Mouse (Mus musculus) MEL (cell line): ENCODE measurements at regions not wholly inside any gene's neighbourhood (a gene's known extent, or its start where the extent isn't known, plus 50 kb on each side); places are given as distances from the start of the nearest gene placed in this dataset.

Experiments
- DNase-seq: peaks from one replicate; pipeline ENCODE4 v3.0.0; 2011; ENCODE audit warnings: low read depth, low spot score
- H3K27ac ChIP-seq: 2 replicates; pipeline ENCODE4 v1.5.1; 2012; ENCODE audit warnings: low read depth, mild to moderate bottlenecking, control low read depth, low read length, moderate library complexity; ENCODE audit not compliant: control insufficient read depth
- H3K27me3 ChIP-seq, 2 experiments: fragments of 150-350 bp in 1 of 2; sonication (generic) in 1 of 2; 2 replicates each; pipeline ENCODE4 v1.6.1; 2012; ENCODE audit warnings: low read length in 2 of 2, mild to moderate bottlenecking in 2 of 2, improper control_type of control experiment in 1 of 2, moderate library complexity in 1 of 2; ENCODE audit not compliant: insufficient read depth in 2 of 2, control insufficient read depth in 1 of 2
- H3K36me3 ChIP-seq, 2 experiments: 2 replicates each; pipeline ENCODE4 v1.6.1; 2012 to 2014; ENCODE audit warnings: low read length in 2 of 2, improper control_type of control experiment in 1 of 2, inconsistent platforms in 1 of 2, mild to moderate bottlenecking in 1 of 2; ENCODE audit not compliant: insufficient read depth in 2 of 2, control insufficient read depth in 1 of 2
- H3K4me1 ChIP-seq, 2 experiments: fragments of 150-350 bp in 1 of 2; sonication (generic) in 1 of 2; 2 replicates each; pipeline ENCODE4 v1.6.1; 2012; ENCODE audit warnings: low read length in 2 of 2, improper control_type of control experiment in 1 of 2, mild to moderate bottlenecking in 1 of 2; ENCODE audit not compliant: insufficient read depth in 2 of 2, control insufficient read depth in 1 of 2
- H3K4me3 ChIP-seq, 2 experiments: fragments of 150-350 bp in 1 of 2; sonication (generic) in 1 of 2; 2 replicates each; pipeline ENCODE4 v1.5.1; 2012; ENCODE audit warnings: low read depth in 2 of 2, low read length in 2 of 2, mild to moderate bottlenecking in 2 of 2, moderate library complexity in 2 of 2, control low read depth in 1 of 2, improper control_type of control experiment in 1 of 2; ENCODE audit not compliant: control insufficient read depth in 1 of 2, insufficient read depth in 1 of 2
- H3K79me2 ChIP-seq: 2 replicates; pipeline ENCODE4 v1.6.1; 2012; ENCODE audit warnings: mild to moderate bottlenecking, low read length, moderate library complexity; ENCODE audit not compliant: control insufficient read depth, poor library complexity, insufficient read depth
- H3K9ac ChIP-seq: 2 replicates; pipeline ENCODE4 v1.6.1; 2012; ENCODE audit warnings: low read depth, mild to moderate bottlenecking, control low read depth, low read length, moderate library complexity; ENCODE audit not compliant: control insufficient read depth, poor library complexity, severe bottlenecking
- H3K9me3 ChIP-seq: fragments of 150-350 bp; sonication (generic); replicated peaks from 2 replicates; pipeline ENCODE4 v1.6.1; 2012; ENCODE audit warnings: mild to moderate bottlenecking, low read length, improper control_type of control experiment, moderate library complexity; ENCODE audit not compliant: insufficient read depth
- BHLHE40 ChIP-seq: IDR thresholded peaks from 2 replicates; pipeline ENCODE4 v1.6.1; 2012; ENCODE audit warnings: low read depth, mild to moderate bottlenecking, inconsistent platforms, low read length, improper control_type of control experiment, borderline replicate concordance
- CHD2 ChIP-seq: IDR thresholded peaks from 2 replicates; pipeline ENCODE4 v1.6.1; 2011; ENCODE audit warnings: low read length, improper control_type of control experiment
- CTCF ChIP-seq, 3 experiments: IDR thresholded peaks in 2 of 3; conservative IDR thresholded peaks in 1 of 3; 2 replicates each; pipeline ENCODE4 v1.5.1; 2011 to 2012; ENCODE audit warnings: low read length in 3 of 3, low read depth in 2 of 3, mild to moderate bottlenecking in 2 of 3, improper control_type of control experiment in 1 of 3, inconsistent platforms in 1 of 3, mixed read lengths in 1 of 3, moderate library complexity in 1 of 3; ENCODE audit not compliant: control insufficient read depth in 1 of 3, insufficient read depth in 1 of 3, poor library complexity in 1 of 3, severe bottlenecking in 1 of 3
- E2F4 ChIP-seq: IDR thresholded peaks from 2 replicates; pipeline ENCODE4 v1.6.1; 2011; ENCODE audit warnings: low read depth, low read length, improper control_type of control experiment, borderline replicate concordance
- ELF1 ChIP-seq: IDR thresholded peaks from 2 replicates; pipeline ENCODE4 v1.6.1; 2014; ENCODE audit warnings: low read depth, mild to moderate bottlenecking, inconsistent platforms, low read length, improper control_type of control experiment, moderate library complexity
- ETS1 ChIP-seq: IDR thresholded peaks from 2 replicates; pipeline ENCODE4 v1.6.1; 2012; ENCODE audit warnings: low read depth, mild to moderate bottlenecking, inconsistent platforms, low read length, improper control_type of control experiment, moderate library complexity
- GABPA ChIP-seq: IDR thresholded peaks from 2 replicates; pipeline ENCODE4 v1.6.1; 2012; ENCODE audit warnings: low read depth, mild to moderate bottlenecking, inconsistent platforms, low read length, improper control_type of control experiment, moderate library complexity
- HCFC1 ChIP-seq: IDR thresholded peaks from 2 replicates; pipeline ENCODE4 v1.6.1; 2012; ENCODE audit warnings: low read depth, mild to moderate bottlenecking, inconsistent platforms, low read length, improper control_type of control experiment, moderate library complexity
- JUND ChIP-seq: IDR thresholded peaks from 2 replicates; pipeline ENCODE4 v1.6.1; 2011; ENCODE audit warnings: low read depth, mild to moderate bottlenecking, improper control_type of control experiment, low read length
- KAT2A ChIP-seq: conservative IDR thresholded peaks from 2 replicates; pipeline ENCODE4 v1.6.1; 2012; ENCODE audit warnings: low read depth, low read length, improper control_type of control experiment, inconsistent platforms
- MAFK ChIP-seq: IDR thresholded peaks from 2 replicates; pipeline ENCODE4 v1.6.1; 2011; ENCODE audit warnings: low read depth, mild to moderate bottlenecking, low read length, improper control_type of control experiment, borderline replicate concordance
- MAX ChIP-seq: IDR thresholded peaks from 2 replicates; pipeline ENCODE4 v1.6.1; 2011; ENCODE audit warnings: low read length, improper control_type of control experiment
- MEF2A ChIP-seq: IDR thresholded peaks from 2 replicates; pipeline ENCODE4 v1.6.1; 2014; ENCODE audit warnings: low read depth, mild to moderate bottlenecking, inconsistent platforms, low read length, improper control_type of control experiment; ENCODE audit not compliant: poor library complexity, insufficient replicate concordance, severe bottlenecking; ENCODE audit errors: extremely low read depth
- MYB ChIP-seq: IDR thresholded peaks from 2 replicates; pipeline ENCODE4 v1.6.1; 2011; ENCODE audit warnings: mild to moderate bottlenecking, low read depth, low read length, improper control_type of control experiment
- POLR2AphosphoS2 ChIP-seq: IDR thresholded peaks from 2 replicates; pipeline ENCODE4 v1.6.1; 2011; ENCODE audit warnings: low read length, improper control_type of control experiment
- RAD21 ChIP-seq: IDR thresholded peaks from 2 replicates; pipeline ENCODE4 v1.6.1; 2011; ENCODE audit warnings: mild to moderate bottlenecking, low read depth, low read length, improper control_type of control experiment
- TAL1 ChIP-seq: IDR thresholded peaks from 2 replicates; pipeline ENCODE4 v1.6.1; 2012; ENCODE audit warnings: mild to moderate bottlenecking, inconsistent platforms, low read length, moderate library complexity, mixed read lengths
- TCF12 ChIP-seq: IDR thresholded peaks from 2 replicates; pipeline ENCODE4 v1.6.1; 2014; ENCODE audit warnings: low read depth, mild to moderate bottlenecking, inconsistent platforms, low read length, improper control_type of control experiment, moderate library complexity
- UBTF ChIP-seq: IDR thresholded peaks from 2 replicates; pipeline ENCODE4 v1.6.1; 2012; ENCODE audit warnings: low read depth, mild to moderate bottlenecking, inconsistent platforms, low read length, improper control_type of control experiment, moderate library complexity, borderline replicate concordance; ENCODE audit not compliant: insufficient read depth
- USF2 ChIP-seq, 2 experiments: IDR thresholded peaks; 2 replicates each; pipeline ENCODE4 v1.6.1; 2011 to 2012; ENCODE audit warnings: improper control_type of control experiment in 2 of 2, low read length in 2 of 2, borderline replicate concordance in 1 of 2, inconsistent platforms in 1 of 2, low read depth in 1 of 2, mild to moderate bottlenecking in 1 of 2; ENCODE audit not compliant: insufficient read depth in 1 of 2
- ZC3H11A ChIP-seq: IDR thresholded peaks from 2 replicates; pipeline ENCODE4 v1.6.1; 2012; ENCODE audit warnings: low read depth, mild to moderate bottlenecking, inconsistent platforms, low read length, improper control_type of control experiment
- ZMIZ1 ChIP-seq: IDR thresholded peaks from 2 replicates; pipeline ENCODE4 v1.6.1; 2012; ENCODE audit warnings: low read depth, mild to moderate bottlenecking, inconsistent platforms, low read length, improper control_type of control experiment, moderate library complexity

- Histone ChIP-seq H3K9me3 (no peaks in the 10 kb centered on the region), H3K9ac (no peak overlapping the region), H3K27me3 (no peaks in the 10 kb centered on the region), H3K79me2 (no peaks in the 10 kb centered on the region), H3K4me1 (no peaks in the 10 kb centered on the region), H3K4me3 (no peak overlapping the region), H3K36me3 (no peaks in the 10 kb centered on the region), H3K27ac (no peak overlapping the region)
- no peak for DNase-seq
- TF ChIP-seq TAL1 (no peak), POLR2AphosphoS2 (no peak), UBTF (no peak), MYB (no peak), MAX (no peak), ELF1 (no peak), HCFC1 (no peak), ZC3H11A (no peak), BHLHE40 (no peak), CHD2 (no peak), TCF12 (no peak), ETS1 (no peak)
Measured at GRCm38 (mm10) chr8:56733318-56733717, 182.4 kb downstream of the Fbxo8 start.

GRCm38 (mm10) chr8:56735021-56735420 is 184.1 kb downstream of the Fbxo8 start:
- Histone ChIP-seq H3K36me3 (no peaks in the 10 kb centered on the region), H3K4me1 (no peaks in the 10 kb centered on the region), H3K27me3 (no peaks in the 10 kb centered on the region), H3K9ac (no peak overlapping the region), H3K9me3 (no peaks in the 10 kb centered on the region), H3K4me3 (no peak overlapping the region), H3K79me2 (no peaks in the 10 kb centered on the region), H3K27ac (no peak overlapping the region)
- no peak for DNase-seq
- TF ChIP-seq UBTF (no peak), KAT2A (no peak), MAFK (no peak), POLR2AphosphoS2 (no peak), GABPA (no peak), TAL1 (no peak), CTCF (IDR thresholded peaks at IDR 0.05 in 2 of 3, conservative IDR thresholded peaks at IDR 0.05 in 1 of 3; ENCODE audit: control insufficient read depth in 1 of 3, insufficient read depth in 1 of 3, low read depth in 2 of 3, low read length in 3 of 3, poor library complexity in 1 of 3, severe bottlenecking in 1 of 3) (no peak), HCFC1 (no peak), RAD21 (no peak), CHD2 (no peak), MYB (no peak), MEF2A (no peak), JUND (no peak), MAX (no peak), E2F4 (no peak), ZC3H11A (no peak), USF2 (IDR thresholded peaks at IDR 0.05; ENCODE audit: borderline replicate concordance in 1 of 2, insufficient read depth in 1 of 2, low read depth in 1 of 2, low read length in 2 of 2) (no peak), ZMIZ1 (no peak), ETS1 (no peak)
